Mouse (Mus musculus) cerebellum, adult 18-20 months (tissue): ENCODE measurements at regions not wholly inside any gene's neighbourhood (a gene's known extent, or its start where the extent isn't known, plus 50 kb on each side); places are given as distances from the start of the nearest gene placed in this dataset.
"Not testable (repeated sequence)": the region's sequence is repeated elsewhere in the genome, so short reads cannot be mapped to it uniquely, and the experiment has no call there.

ENCODE experiments used
- DNase-seq, 2 experiments: peaks; one replicate each; pipeline ENCODE4 v3.0.0; 2021

DNA sequence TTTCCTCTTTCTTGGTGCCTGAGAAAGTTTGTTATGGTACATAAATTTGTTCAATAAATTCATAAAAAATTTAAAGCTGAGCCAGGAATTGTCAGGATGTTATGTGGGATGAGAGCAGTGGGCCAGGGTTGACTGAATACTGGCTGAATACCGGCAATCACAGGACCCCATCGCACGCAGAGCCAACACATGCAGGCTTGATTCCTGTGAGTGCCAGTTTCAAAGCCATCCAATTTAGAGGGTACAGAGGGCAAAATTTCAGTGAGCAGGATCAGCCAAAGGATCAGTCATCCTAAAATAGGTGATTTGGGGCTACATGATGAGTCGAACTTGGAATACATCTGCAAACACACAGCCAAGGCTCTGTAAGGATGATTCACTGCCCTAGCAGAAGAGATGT is 583.6 kb upstream of the Nectin3 start:
- no peak for DNase-seq

DNA sequence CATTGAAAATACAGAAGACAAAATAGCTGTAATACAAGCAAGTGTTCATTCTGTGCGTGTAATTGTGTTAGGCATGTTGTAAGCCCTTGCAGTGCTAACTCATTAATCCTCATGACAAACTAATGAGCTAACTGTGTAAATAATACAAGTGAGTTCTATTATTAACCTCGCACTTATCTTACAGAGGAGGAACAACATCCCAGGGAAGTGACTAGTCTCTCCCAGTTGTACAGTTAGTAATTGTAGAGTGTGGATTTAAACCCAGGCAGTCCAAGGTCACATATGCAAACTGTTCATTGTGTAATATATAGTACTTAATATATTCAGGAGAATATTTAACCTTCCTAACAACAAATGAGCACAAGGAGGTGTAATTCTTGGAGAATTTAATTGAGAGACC is 582.0 kb upstream of the Nectin3 start:
- no peak for DNase-seq

DNA sequence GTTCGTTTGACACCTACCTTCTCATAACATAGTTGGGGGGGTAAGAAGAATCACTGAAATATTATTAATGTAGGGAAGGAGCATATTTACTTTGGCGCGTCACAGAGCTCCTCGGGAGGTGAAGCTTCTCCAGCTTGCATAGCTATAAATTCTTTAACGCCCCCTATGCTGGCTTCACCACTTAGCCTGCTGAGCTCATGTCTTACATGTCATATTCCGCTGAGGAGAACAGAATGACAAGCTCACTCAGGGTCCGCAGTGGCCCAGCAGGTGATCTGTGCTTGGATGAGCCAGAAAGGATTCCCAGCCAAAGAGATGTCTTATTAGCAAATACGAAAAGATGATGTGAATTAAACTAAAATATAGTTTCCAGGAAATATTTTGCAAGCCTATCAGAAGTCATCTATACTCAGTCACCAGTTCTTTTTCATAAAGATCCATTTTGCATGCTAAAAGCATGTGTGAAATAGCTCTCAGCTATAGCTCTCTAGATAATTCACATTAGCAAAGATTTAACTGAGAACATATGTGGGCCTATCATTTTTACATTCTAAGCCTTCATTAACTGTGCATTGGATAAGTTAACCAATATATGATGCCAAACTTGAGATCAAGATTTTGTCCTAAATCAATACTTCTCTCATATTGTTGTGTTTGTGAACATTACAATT is 561.1 kb upstream of the Nectin3 start:
- no peak for DNase-seq

DNA sequence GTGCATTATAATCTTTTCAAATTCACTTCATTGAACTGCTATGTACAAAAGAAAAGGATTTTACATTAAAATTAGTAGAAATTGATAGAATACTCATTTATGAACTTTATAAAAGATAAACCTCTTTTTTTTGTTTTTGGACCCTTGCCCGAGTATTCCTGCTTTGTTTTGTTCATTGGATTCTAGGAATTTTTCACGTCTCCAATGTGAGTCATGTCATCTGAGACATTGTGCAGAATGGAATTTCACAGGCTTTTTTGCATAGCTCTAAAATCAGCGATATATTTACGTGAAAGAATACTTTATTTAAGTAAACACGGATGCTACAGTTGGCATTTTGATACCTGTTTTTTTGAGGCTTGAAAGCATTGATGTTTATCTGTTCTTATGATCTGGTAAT is 560.5 kb upstream of the Nectin3 start:
- DNase-seq = no peak

DNA sequence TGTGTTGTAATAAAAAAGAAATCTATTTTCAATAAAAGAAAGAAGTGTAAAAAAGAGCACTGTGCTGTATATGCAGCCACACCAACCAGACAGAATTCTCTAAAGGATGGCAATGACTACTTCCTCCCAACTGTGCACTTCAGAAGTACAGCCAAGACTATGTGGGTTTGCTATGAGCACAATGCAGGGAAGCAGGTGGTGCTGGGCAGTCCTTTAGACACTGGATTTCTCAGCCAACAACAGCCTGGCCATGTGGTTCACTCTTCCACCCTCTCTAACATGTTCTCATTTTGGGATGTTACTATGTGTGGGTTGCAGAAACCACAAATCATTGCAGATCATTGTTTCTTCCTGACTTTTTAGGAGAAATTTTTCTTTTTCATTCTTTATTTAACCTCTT is 527.6 kb upstream of the Nectin3 start:
- no peak for DNase-seq

DNA sequence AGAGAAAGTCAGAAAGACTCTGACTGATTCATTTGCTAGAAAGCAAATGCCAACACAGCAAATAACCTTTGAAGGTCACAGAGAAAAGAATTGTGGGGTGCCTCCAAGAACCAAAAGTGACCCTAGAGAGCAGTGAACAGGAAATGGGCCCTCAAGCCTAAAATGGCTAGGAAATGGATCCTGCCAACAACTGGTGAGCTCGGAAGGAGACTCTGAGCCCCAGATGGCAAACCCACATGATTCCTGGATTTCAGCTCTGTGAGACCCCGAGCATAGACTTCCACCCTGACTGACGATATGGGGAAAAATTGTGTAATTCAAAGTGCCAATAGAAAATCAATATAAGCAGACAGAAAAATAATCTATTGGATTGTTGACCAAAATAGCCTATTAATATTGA is 519.2 kb upstream of the Nectin3 start:
- no peak for DNase-seq

DNA sequence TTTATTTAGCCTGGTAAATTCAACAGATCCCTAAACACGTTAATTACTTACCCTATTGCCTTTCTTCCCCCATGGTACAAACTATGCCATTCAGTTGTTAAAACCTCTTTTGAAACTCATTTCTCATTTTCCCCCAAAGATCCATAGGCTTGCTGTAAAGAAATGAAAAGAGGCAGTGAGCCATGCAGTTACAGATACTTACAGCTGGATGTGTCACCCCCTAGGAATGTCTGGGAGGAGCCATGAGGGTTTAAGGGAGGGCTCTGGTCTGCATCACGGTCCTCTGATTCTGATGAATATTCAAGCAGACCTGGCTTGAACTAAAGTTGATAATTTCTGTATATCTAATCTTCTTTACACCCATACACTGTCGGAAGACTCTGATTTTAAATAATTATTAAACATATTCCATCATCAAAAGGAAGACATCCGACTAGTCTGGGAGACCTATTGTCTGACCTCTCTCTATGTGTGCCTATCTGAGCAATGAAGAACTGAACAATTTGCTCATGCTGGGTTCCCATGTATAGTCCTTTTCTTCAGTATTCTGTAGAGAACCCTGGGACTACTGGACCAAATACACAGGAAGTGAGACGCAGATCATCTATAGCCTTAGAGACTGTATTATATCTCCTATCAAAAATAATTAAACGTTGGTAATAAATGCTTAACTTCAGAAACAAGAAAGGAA is 484.7 kb upstream of the Nectin3 start:
- no peak for DNase-seq

DNA sequence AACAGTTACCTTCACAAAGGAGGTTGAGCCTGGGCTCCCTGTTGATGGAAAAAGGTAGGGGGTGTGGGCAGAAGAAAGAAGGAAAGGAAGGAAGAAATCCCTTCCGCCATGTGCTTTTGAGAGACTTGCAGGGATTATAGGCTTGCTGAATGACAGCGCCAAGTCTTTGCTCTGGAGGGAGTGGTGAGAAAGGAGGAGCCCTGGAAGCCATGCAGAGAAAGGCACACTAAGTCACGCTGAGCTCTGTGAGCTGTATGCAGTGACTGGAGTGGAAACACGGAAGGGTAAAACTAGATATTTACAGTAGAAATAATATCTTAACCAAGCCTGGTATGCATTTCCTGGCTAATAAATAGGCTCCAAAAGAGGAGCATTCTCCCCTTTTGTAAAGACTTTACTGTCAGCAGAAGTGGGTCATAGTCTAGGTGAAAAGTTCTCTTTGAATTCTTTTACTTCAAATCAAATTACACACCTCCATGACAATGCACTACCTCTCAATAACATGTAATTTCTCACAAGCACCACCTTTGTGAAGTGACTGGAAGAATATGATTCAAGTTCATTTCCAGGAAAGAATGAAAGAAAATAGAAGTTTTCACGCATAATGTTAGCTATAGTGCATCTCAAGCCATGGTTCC is 484.1 kb upstream of the Nectin3 start:
- DNase-seq = no peak

DNA sequence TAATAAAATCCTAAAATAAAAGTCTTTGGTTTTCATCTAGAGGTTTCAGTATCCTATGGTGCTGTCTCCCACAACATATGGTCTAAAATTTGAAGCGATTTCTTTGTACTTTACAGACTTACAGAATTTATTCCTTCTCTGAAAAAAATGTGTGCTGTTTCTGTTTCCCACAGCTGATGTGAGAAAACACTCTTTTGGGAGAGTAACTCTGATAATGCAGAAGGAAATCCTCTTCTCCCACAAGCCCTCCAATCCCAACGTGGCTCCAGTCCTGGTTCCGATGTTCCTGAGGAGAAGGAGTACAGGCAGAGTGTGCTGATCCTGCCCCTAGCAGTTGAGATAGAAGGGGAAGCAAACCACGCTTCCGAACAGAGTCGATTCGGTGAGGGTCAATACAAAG is 467.4 kb upstream of the Nectin3 start:
- no peak for DNase-seq

DNA sequence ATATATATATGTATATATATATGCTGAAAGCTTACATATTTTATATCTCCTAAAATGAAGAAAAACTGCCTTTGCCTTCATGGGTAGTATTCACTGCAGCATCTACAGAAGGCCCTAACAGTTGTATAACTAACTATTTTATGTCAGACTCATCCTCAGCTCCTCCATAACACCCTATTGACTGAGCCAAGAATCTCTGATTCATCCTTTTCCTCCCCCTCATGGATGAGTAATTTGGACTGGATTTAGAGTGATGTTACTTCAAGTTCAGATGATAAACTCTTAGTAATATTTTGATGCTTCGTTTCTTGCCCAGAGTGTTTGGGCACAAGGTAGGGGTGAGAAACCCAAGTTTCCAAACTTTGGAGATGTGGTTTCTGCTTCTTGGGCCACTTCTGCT is 458.7 kb upstream of the Nectin3 start:
- no peak for DNase-seq

DNA sequence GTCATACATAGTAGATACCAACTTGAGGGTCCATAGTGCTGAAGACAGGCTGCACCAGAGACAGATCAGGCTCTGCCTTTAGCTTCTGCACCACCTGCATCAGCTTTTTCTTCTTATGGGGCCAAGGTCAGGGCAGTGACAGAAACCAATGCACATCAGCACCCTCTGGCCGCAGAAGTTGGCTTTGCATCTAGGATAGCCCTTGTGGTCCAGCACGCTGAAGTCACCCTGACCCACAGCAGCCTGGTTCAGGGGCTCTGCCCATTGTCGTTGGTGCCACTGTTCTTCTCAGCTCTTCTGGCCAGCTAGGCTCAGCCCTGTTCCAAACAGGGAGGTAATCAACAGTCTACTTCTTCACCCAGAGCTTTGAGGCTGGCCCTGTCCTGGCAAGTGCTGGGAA is 427.7 kb upstream of the Nectin3 start:
- no peak for DNase-seq

DNA sequence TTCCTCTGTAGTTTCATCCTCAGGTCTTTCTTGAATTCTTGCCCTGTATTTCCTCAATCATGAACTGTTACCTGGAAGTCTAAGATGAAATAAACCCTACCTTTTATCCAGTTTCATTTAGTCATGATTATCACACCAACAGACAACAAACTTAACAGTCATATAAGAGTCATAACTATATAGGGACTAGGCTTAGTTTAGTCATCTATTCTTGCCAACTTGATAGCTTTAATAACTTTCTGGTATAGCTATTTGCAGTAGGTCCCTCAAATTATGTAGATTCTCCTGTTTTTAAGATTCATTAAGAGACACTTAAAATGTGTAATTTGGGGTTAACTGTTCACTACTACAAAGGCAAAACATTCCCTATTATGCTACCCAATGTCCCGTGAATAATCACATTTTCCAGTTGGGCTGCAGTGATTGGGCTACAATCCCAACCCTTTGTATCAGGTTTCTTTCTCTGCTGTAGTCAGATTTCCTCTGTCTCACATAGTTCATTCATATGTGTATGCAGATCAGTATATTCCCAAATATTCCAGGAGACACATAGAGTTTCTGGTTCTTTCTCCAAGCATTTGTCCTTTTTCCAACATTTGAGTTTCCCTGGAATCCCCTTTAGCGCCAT is 396.4 kb upstream of the Nectin3 start:
- no peak for DNase-seq

DNA sequence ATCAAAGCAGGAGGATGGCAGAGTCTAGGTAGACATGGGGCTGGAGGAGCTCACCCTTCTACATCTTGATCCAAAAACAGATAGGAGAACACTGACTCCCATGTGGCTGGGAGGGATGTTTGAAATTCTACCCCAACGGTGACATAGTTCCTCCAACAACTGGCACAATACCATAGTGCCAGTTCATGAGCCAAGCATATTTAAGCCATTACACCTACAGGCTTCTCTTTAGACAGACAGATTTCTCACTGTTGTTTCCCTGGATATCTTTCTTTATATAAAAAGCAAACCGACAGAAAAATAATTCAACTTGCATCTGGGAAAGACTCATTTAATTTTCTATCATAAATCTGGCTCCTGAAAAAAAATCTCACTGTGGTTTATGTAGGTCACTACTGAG is 380.4 kb upstream of the Nectin3 start:
- no peak for DNase-seq

DNA sequence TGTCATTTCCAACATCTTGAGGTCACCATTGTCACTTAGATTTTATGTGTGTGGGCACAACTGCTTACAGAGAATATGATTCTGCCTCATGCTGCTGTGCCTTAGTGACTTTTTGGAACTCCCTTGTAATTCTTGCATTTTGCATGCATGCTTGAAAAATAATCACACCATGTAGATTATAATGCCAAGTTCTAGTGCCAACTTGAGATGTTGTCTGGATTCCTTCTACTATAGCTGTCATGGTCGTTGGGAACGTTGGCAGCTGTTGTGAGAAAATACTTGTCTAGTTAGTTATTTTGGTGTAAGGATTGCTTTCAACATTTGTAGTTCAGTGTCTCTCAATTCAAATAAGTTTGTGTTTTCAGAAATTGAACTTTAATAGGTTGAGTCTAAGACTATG is 365.6 kb upstream of the Nectin3 start:
- DNase-seq = no peak

DNA sequence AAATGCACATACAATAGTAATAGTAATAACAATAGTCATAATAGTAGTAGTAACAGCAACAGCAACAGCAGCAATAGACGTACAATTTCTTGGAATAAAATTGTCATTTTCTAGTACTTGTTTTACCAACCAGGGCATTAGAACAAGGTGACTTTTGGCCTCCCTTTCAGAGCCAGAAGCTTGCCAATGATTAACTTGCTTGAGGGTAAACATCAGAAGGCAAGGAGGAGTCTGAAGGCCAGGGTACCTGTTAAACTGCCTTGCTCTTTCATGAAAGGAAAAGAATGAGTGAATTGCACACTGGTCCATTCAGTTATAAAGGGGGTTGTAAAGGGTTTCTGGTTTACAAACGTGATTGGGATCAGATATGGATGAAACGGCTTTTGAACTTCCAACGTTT is 351.2 kb upstream of the Nectin3 start:
- DNase-seq = no peak

DNA sequence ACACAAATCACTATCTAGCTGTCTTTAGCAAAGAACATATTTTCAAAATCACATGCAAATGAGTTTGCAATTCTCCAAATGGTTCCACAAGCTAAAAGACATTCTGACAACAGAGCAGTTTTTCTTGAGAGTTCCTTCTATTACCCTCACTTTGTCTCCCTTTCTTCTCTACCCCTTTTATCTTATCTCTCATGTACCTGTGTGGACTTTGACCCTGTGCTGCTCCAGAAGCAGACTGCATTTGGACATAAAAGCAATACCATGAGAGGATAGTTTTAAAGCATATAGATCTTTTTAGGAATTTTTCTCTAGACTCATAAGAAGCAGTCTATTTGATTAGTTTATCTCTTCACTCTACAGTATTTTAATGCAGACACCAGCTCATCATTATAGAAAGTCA is 350.4 kb upstream of the Nectin3 start:
- no peak for DNase-seq

DNA sequence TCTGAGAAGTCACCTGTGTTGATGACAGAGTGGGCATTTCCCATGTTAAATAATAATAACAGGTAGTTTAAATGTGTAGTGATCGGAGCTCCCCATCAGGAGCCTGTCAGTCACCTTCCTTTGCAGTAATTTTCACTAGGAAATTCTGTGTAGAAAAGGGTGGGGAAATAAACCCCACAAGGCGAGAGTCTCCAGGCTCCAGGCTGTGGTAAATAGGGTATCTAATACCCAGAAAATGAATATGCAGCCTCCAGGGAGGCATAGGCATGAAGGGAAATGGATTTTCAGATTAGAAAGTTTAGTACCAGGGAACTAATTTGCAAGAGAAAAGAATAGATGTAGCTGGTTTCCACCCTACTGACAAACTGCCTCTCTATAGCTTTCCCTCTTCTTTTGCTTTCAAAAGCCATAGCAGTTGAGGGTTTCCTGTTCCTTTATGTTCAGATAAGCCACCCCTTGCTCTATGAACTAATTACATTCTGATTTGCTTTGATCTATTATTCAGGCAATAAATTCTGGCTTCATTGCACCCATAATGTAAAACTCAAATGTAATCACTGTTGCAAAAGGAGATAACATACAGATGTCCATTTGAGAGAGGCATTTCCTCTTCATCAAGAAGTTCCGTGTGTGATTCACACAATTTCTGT is 349.5 kb upstream of the Nectin3 start:
- no peak for DNase-seq

DNA sequence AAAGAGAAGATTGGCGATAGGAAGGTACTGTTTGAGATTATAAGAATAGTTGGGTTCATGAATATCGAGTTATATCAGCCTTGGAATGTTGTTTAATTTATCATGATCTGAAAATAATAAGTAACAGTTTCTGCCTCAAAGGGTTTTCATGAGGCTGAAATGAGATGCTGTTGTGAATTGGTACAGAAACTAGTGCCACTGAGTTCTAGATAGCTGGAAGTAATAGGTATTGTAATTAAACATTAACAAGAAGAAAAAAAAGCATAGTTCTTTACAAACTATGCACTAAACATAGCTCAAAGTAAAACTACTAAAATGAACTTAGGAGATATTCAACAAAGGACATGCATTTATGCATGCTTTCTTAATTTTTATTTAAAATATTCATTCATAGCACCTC is 342.9 kb upstream of the Nectin3 start:
- DNase-seq = no peak

DNA sequence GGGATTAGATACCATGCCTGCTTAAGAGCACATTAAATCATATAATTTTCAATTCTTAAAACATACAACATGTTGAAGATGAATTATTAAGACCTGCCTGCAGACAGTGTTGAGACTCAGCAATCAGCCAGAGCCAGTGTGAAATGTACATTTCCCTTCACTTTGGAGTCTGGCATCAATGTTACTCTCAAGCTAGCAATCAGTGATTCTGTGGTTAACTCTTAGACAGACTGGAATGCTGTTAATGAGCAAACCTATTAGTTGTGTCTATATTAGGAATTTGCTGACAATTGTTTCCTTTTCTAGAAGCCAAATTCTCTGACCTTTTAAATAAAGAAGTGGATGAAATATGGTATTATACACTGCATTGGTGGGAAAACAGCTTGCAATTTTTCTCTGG is 342.4 kb upstream of the Nectin3 start:
- no peak for DNase-seq

DNA sequence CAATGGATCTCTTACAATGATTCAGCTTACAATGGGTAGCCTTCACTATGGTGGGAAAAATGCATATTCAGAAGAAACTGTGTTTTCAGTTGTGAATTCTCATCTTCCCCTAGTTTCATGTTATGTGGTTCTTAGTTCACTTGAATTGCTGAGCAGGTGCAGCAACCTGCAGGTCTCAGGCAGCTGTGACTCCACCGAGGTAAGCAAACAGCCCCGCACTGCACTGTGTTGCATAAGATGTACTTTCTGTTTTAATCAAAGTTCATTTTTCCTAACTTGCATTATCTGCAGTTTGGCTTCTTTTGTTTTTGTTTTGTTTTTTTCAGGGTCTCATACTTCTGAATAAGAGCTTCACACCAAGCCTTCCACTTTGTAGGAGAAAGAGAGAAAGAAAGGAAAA is 326.8 kb upstream of the Nectin3 start:
- no peak for DNase-seq

DNA sequence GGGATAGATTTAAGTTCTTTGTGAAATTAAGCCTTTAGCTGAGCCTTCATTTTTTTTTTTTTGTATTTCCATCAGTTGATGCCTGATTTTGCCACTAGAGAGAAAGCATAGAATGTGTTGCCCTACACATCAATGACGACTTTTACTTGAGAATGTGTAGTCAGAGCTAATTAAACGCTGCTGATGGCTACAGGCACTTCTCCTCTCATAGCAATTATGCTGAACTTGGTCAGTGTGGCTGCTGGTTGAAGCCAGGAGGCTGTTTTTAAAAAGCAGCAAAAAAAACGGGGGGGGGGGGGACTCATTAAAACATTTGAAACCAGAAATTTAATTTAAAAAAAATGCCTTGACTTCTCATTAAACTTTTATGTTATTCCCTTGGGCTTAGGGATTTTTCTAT is 324.4 kb upstream of the Nectin3 start:
- no peak for DNase-seq

DNA sequence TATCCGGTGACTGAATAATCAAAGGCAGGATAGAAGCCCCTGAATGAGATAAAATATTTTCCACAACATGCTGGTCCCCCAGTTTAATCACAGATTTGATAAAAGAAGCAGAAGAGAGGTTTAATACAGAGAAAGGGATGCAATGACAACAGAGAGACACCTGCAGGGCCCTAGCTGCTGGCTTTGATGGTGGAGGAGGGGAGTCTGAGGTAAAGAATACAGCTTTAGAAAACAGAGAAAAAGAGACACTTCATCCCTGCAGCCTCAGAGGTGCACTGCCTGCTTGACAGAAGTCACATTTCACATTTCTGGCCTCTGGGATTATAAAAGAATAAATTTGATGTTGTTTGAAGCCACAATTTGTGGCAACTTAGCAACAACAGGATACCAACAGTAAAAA is 319.9 kb upstream of the Nectin3 start:
- no peak for DNase-seq

DNA sequence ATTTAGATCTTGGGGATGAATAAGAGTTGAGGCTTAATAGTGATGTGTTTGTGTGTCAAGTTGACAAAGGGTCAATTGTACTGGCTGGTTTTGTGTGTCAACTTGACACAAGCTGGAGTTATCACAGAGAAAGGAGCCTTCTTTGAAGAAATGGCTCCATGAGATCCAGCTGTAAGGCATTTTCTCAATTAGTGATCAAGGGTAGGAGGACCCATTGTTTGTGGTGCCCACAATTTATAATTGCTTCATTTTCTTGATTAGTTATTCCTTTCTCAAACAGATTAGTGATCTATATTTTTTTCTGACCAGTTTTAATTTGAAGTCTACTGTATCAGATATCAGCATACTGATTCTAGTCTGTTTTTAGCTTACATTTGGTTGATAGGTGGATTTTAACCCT is 313.5 kb upstream of the Nectin3 start:
- not testable (repeated sequence) for DNase-seq

DNA sequence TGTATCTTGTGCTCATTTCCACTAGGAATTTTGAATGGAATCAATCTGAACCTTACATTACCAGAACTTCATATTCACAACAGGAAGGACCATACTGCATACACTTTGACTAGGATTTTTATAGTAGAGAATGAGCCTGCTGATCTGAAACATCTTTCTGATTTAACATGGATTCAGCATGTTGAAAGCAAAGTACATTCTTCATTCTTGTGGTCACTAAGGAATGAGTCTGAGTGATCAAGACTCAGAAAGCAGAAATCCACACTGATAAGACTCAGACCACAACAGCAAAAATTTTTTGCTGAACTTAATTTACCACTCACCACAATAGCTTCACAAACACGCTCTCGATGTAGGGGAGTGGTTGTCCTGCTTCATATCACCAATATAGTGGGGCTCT is 309.2 kb upstream of the Nectin3 start:
- no peak for DNase-seq
